Mouse (Mus musculus): ENCODE data around the gene Rbfox3. TPM values are rescaled to one million over a fixed set of nuclear protein-coding genes. Genes with fewer than 3 reads are reported as not detected.
A peak's percentile ranks its signal among the peaks of the same experiment; 100 is the strongest.

Gene Rbfox3
- polyA plus RNA-seq, 1 experiment, result 108 TPM

GRCm38 (mm10) chr11:118906824-118907470 lies 4.5 kb downstream of the Rbfox3 start:
- peak in 1 of 2 experiments; percentile 77 for DNase-seq (ENCODE audit: extremely low spot score in 1 of 2, low spot score in 1 of 2)

GRCm38 (mm10) chr11:118906131-118906823 lies 5.1 kb downstream of the Rbfox3 start:
- no peak for DNase-seq (ENCODE audit: extremely low spot score in 1 of 2, low spot score in 1 of 2)

GRCm38 (mm10) chr11:118905656-118906055 lies 5.7 kb downstream of the Rbfox3 start:
- peak; percentile 74 to 84 for DNase-seq (ENCODE audit: extremely low spot score in 1 of 2, low spot score in 1 of 2)

GRCm38 (mm10) chr11:118904253-118904652 lies 7.1 kb downstream of the Rbfox3 start:
- DNase-seq (ENCODE audit: extremely low spot score in 1 of 2, low spot score in 1 of 2), result no peak

- DNase-seq (ENCODE audit: extremely low spot score in 1 of 2, low spot score in 1 of 2), result no peak
Measured at GRCm38 (mm10) chr11:118899771-118900545, 11.4 kb downstream of the Rbfox3 start.

GRCm38 (mm10) chr11:118898643-118899042 lies 12.8 kb downstream of the Rbfox3 start:
- no peak for DNase-seq (ENCODE audit: extremely low spot score in 1 of 2, low spot score in 1 of 2)

- no peak for DNase-seq (ENCODE audit: extremely low spot score in 1 of 2, low spot score in 1 of 2)
Measured at GRCm38 (mm10) chr11:118898156-118898555, 13.2 kb downstream of the Rbfox3 start.

GRCm38 (mm10) chr11:118897114-118897841 lies 14.1 kb downstream of the Rbfox3 start:
- peak in 1 of 2 experiments; percentile 78 for DNase-seq (ENCODE audit: extremely low spot score in 1 of 2, low spot score in 1 of 2)

GRCm38 (mm10) chr11:118896032-118896675 lies 15.2 kb downstream of the Rbfox3 start:
- peak in 1 of 2 experiments; percentile 72 for DNase-seq (ENCODE audit: extremely low spot score in 1 of 2, low spot score in 1 of 2)

- DNase-seq (ENCODE audit: extremely low spot score in 1 of 2, low spot score in 1 of 2), result peak in 1 of 2 experiments; percentile 65
Measured at GRCm38 (mm10) chr11:118894835-118895234, 16.6 kb downstream of the Rbfox3 start.

- DNase-seq (ENCODE audit: extremely low spot score in 1 of 2, low spot score in 1 of 2), result no peak
Measured at GRCm38 (mm10) chr11:118894196-118894595, 17.2 kb downstream of the Rbfox3 start.

GRCm38 (mm10) chr11:118892876-118893275 lies 18.5 kb downstream of the Rbfox3 start:
- DNase-seq (ENCODE audit: extremely low spot score in 1 of 2, low spot score in 1 of 2), result no peak

GRCm38 (mm10) chr11:118891516-118891915 lies 19.9 kb downstream of the Rbfox3 start:
- DNase-seq (ENCODE audit: extremely low spot score in 1 of 2, low spot score in 1 of 2), result no peak

GRCm38 (mm10) chr11:118890992-118891398 lies 20.4 kb downstream of the Rbfox3 start:
- no peak for DNase-seq (ENCODE audit: extremely low spot score in 1 of 2, low spot score in 1 of 2)

- no peak for DNase-seq (ENCODE audit: extremely low spot score in 1 of 2, low spot score in 1 of 2)
Measured at GRCm38 (mm10) chr11:118890474-118890873, 20.9 kb downstream of the Rbfox3 start.

- DNase-seq (ENCODE audit: extremely low spot score in 1 of 2, low spot score in 1 of 2), result no peak
Measured at GRCm38 (mm10) chr11:118889500-118889899, 21.9 kb downstream of the Rbfox3 start.

GRCm38 (mm10) chr11:118888426-118888825 lies 23.0 kb downstream of the Rbfox3 start:
- DNase-seq (ENCODE audit: extremely low spot score in 1 of 2, low spot score in 1 of 2), result no peak

GRCm38 (mm10) chr11:118887206-118887605 lies 24.2 kb downstream of the Rbfox3 start:
- no peak for DNase-seq (ENCODE audit: extremely low spot score in 1 of 2, low spot score in 1 of 2)

GRCm38 (mm10) chr11:118886269-118886965 lies 25.0 kb downstream of the Rbfox3 start:
- no peak for DNase-seq (ENCODE audit: extremely low spot score in 1 of 2, low spot score in 1 of 2)

- DNase-seq (ENCODE audit: extremely low spot score in 1 of 2, low spot score in 1 of 2), result no peak
Measured at GRCm38 (mm10) chr11:118885604-118886003, 25.8 kb downstream of the Rbfox3 start.
